Mouse (Mus musculus): ENCODE results near the gene Iqcg.

- TF ChIP-seq CTCF (IDR thresholded peaks at IDR 0.05; ENCODE audit: borderline replicate concordance, insufficient read depth, low read depth, low read length): no peak
- no peak for TF ChIP-seq POLR2A (IDR thresholded peaks at IDR 0.05; ENCODE audit: borderline replicate concordance, insufficient read depth, low read length)
These were observed 29.6 kb upstream of the Iqcg start for GRCm38 (mm10) chr16:33085666-33086065.

Measured in cerebellum, adult 2 months (tissue).